Mouse (Mus musculus) liver, postnatal 0 days (tissue): Measurements from ENCODE around the gene Hddc3. TPM values are rescaled to one million over a fixed set of nuclear protein-coding genes. Genes with fewer than 3 reads are reported as not detected.

Source experiments
- ATAC-seq: fragments of 200-750 bp; cut with Nextera tagmentation; 2 replicates; pipeline ENCODE4 v1.8.0; 2017; ENCODE audit warnings: mild to moderate bottlenecking, moderate library complexity
- DNase-seq: peaks from one replicate; pipeline ENCODE4 v3.0.0-alpha.2; 2016
- H3K27ac ChIP-seq: fragments of 300-500 bp; sonication (generic); 2 replicates; pipeline ENCODE4 v1.5.1; 2014; ENCODE audit warnings: antibody characterized with exemption, moderate library complexity, mild to moderate bottlenecking, low read depth
- H3K27me3 ChIP-seq: fragments of 300-500 bp; sonication (generic); 2 replicates; pipeline ENCODE4 v1.6.1; 2014; ENCODE audit warnings: low read length, control low read depth, mixed read lengths; ENCODE audit not compliant: insufficient read depth
- H3K36me3 ChIP-seq: fragments of 300-500 bp; sonication (generic); replicated peaks from 2 replicates; pipeline ENCODE4 v1.6.1; 2014; ENCODE audit warnings: mild to moderate bottlenecking, control low read depth, low read length, moderate library complexity, mixed read lengths; ENCODE audit not compliant: insufficient read depth
- H3K4me1 ChIP-seq: fragments of 300-500 bp; sonication (generic); 2 replicates; pipeline ENCODE4 v1.6.1; 2014; ENCODE audit warnings: antibody characterized with exemption, mild to moderate bottlenecking, control low read depth; ENCODE audit not compliant: insufficient read depth
- H3K4me2 ChIP-seq: fragments of 300-500 bp; sonication (generic); 2 replicates; pipeline ENCODE4 v1.6.1; 2014; ENCODE audit warnings: low read depth, mild to moderate bottlenecking, low read length, moderate library complexity, mixed read lengths
- H3K4me3 ChIP-seq: fragments of 300-500 bp; sonication (generic); 2 replicates; pipeline ENCODE4 v1.5.1; 2014; ENCODE audit warnings: low read depth, low read length
- H3K9ac ChIP-seq: fragments of 300-500 bp; sonication (generic); replicated peaks from 2 replicates; pipeline ENCODE4 v1.6.1; 2014; ENCODE audit warnings: mild to moderate bottlenecking, moderate library complexity
- H3K9me3 ChIP-seq: fragments of 300-500 bp; sonication (generic); 2 replicates; pipeline ENCODE4 v1.6.1; 2016; ENCODE audit warnings: mild to moderate bottlenecking, control low read depth, low read length, mixed read lengths
- CTCF ChIP-seq: sonication (generic); IDR thresholded peaks from 2 replicates; pipeline ENCODE4 v1.5.1; 2016; ENCODE audit warnings: antibody characterized with exemption, low read depth
- EP300 ChIP-seq: IDR thresholded peaks from 2 replicates; pipeline ENCODE4 v1.6.1; 2016; ENCODE audit warnings: antibody characterized with exemption, low read depth, mild to moderate bottlenecking
- WGBS: fragments of 180-500 bp; shearing (Covaris S2); extraction: QIAGEN DNeasy Blood & Tissue Kit; methylation state at CpG from one replicate; pipeline ENCODE4 v1.1.7; 2014; ENCODE audit not compliant: insufficient replicate concordance; 5-methylcytosine and 5-hydroxymethylcytosine counted together
- polyA plus RNA-seq: library from polyadenylated mRNA; unstranded; fragments of >200 nt; fragmentation: Nextera tagmentation; extraction: Ambion mirVana; gene quantifications from 2 replicates; pipeline ENCODE4 v1.2.1, GENCODE M21; 2015

Gene Hddc3
- polyA plus RNA-seq, 1 experiment from 2014 or later: 3.1 TPM

DNA sequence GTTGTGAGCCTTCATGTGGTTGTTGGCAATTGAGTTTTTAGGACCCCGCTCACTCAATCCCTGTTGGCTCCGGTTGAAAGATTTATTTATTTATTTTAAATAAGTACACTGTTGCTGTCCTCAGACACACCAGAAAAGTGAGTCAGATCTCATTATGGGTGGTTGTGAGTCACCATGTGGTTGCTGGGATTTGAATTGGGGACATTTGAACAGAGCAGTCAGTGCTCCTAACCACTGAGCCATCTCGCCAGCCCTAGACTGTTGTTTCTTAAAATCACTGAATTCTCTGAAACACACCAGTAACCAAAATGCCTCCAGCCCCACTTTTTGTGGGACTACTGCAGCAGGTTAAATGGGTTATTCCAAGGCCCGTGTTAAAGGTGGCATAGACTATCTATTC lies 44.1 kb upstream of the Hddc3 start:
- peaks cover 50% of the 10 kb centered on the region for H3K36me3 ChIP-seq

DNA sequence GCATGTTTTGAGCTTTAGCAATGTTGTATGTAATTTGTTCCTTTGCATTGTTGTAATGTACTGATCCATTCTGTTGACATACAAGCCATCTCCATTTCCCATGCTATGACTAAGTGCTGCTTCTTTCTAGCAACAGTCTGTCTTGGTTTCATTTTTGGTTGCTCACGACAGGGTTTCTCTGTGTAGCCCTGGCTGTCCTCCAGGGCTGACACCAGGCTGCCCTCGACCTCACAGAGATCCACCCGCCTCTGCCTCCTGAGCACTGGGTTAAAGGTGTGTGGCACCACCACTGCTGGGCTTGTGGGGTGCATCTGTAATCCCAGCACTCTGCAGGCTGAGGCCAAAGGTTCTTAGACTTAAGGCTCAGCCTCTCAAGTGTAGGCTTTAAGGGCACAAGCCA lies 43.3 kb upstream of the Hddc3 start:
- no peak for ATAC-seq
- TF ChIP-seq CTCF: no peak
- TF ChIP-seq EP300: no peak
- Histone ChIP-seq H3K4me3 (no peak overlapping the region), H3K4me2 (no peak overlapping the region; the same call in 1 of the 2 replicates), H3K9me3 (no peaks in the 10 kb centered on the region), H3K36me3 (peaks cover 57% of the 10 kb centered on the region), H3K27ac (no peak overlapping the region), H3K4me1 (0 out of 2 replicates have a peak, but pooled peaks cover 8% of the 10 kb centered on the region), H3K27me3 (no peaks in the 10 kb centered on the region), H3K9ac (no peak overlapping the region)
- WGBS: 79% methylated on average over 3 of the region's 3 CpGs
- DNase-seq: no peak

More for the DNA sequence above, 44.1 kb upstream of the Hddc3 start:
- H3K9me3 ChIP-seq: no peaks in the 10 kb centered on the region
- ATAC-seq: no peak
- H3K4me3 ChIP-seq: no peak overlapping the region
- DNase-seq: no peak
- H3K27ac ChIP-seq: no peak overlapping the region
- H3K4me2 ChIP-seq: no peak overlapping the region
- H3K27me3 ChIP-seq: no peaks in the 10 kb centered on the region
- H3K4me1 ChIP-seq: peaks cover 10% of the 10 kb centered on the region; the same call in 1 of the 2 replicates
- 97% methylated on average over 4 of the region's 4 CpGs for WGBS
- H3K9ac ChIP-seq: no peak overlapping the region
- TF ChIP-seq EP300 (no peak), CTCF (no peak)

- Histone ChIP-seq H3K36me3 (peaks cover 76% of the 10 kb centered on the region), H3K4me3 (no peak overlapping the region), H3K27me3 (no peaks in the 10 kb centered on the region), H3K9ac (no peak overlapping the region), H3K4me1 (0 out of 2 replicates have a peak, but pooled peaks cover 4% of the 10 kb centered on the region), H3K4me2 (no peak overlapping the region), H3K27ac (no peak overlapping the region), H3K9me3 (no peaks in the 10 kb centered on the region)
- ATAC-seq (no peak), DNase-seq (no peak)
- 93% methylated on average over 2 of the region's 2 CpGs for WGBS
- TF ChIP-seq CTCF (peak; percentile 42), EP300 (no peak)
Measured at GRCm38 (mm10) chr7:80301522-80301921, 41.4 kb upstream of the Hddc3 start.

DNA sequence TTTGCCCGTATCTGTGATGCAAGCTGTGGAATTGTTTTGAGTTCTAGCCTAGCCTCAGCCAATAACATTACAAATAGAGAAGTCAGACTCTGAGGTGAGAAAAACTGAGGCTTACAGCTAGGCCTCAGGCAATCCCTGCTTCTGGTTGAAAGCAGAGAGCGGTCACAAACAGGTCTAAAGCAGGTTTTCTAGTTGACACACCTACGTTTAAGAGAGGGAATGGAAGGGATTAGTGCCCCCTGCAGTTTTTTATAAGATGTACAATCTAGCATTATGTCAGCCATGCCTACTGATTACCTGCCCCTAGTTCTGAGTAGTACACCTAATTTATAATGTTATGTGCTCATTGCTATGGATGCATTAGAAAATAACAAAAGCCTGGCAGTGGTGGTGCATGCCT lies 35.1 kb upstream of the Hddc3 start:
- H3K36me3 ChIP-seq: peaks cover 94% of the 10 kb centered on the region
- H3K9me3 ChIP-seq: no peaks in the 10 kb centered on the region
- H3K4me1 ChIP-seq: no peaks in the 10 kb centered on the region
- no peak overlapping the region for H3K4me2 ChIP-seq
- WGBS: 86% methylated on average over 3 of the region's 3 CpGs
- no peaks in the 10 kb centered on the region for H3K27me3 ChIP-seq
- no peak for TF ChIP-seq EP300
- TF ChIP-seq CTCF: peak; percentile 29; the same call in 1 of the 2 replicates
- no peak overlapping the region for H3K27ac ChIP-seq
- H3K4me3 ChIP-seq: no peak overlapping the region
- ATAC-seq (no peak), DNase-seq (no peak)
- no peak overlapping the region for H3K9ac ChIP-seq

- no peaks in the 10 kb centered on the region for H3K4me1 ChIP-seq
- no peak for ATAC-seq
- peaks cover 98% of the 10 kb centered on the region for H3K36me3 ChIP-seq
- no peaks in the 10 kb centered on the region for H3K9me3 ChIP-seq
- H3K27ac ChIP-seq: no peak overlapping the region
- 84% methylated on average over 7 of the region's 7 CpGs for WGBS
- no peak overlapping the region for H3K4me2 ChIP-seq
- no peak for DNase-seq
- TF ChIP-seq CTCF (no peak), EP300 (no peak)
- no peak overlapping the region for H3K4me3 ChIP-seq
- no peaks in the 10 kb centered on the region for H3K27me3 ChIP-seq
- H3K9ac ChIP-seq: no peak overlapping the region
Measured at GRCm38 (mm10) chr7:80310771-80311170, 32.1 kb upstream of the Hddc3 start.

- Histone ChIP-seq H3K9ac (no peak overlapping the region), H3K36me3 (peaks cover 75% of the 10 kb centered on the region), H3K27me3 (no peaks in the 10 kb centered on the region), H3K4me2 (no peak overlapping the region), H3K4me1 (no peaks in the 10 kb centered on the region), H3K9me3 (no peaks in the 10 kb centered on the region), H3K27ac (no peak overlapping the region), H3K4me3 (no peak overlapping the region)
- DNase-seq (no peak), ATAC-seq (no peak)
- TF ChIP-seq CTCF: no peak
- TF ChIP-seq EP300: no peak
- WGBS: 82% methylated on average over 2 of the region's 2 CpGs
Measured at GRCm38 (mm10) chr7:80315733-80316132, 27.2 kb upstream of the Hddc3 start.
